Mouse (Mus musculus): ENCODE measurements at regions not wholly inside any gene's neighbourhood (a gene's known extent, or its start where the extent isn't known, plus 50 kb on each side); places are given as distances from the start of the nearest gene placed in this dataset.

DNA sequence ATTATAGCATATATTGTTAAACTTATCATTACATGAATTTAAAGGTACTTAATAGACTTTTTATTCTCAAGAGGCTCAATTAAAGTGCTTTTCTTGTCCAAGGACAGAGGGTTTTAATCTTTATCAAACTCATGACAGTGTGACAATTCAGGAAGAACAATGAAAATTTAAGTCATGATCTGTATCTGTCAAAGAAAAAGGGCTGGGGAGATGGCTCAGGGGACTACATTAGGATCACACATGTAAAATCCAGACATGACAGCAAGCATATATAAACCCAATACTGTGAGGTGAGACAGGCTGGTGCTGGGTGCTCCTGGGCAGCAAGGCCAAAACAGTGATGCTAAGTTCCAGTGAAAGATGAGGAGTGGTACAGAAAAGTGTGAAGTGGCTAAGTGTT, 327.3 kb upstream of the Aco1 start:
- H3K27me3 ChIP-seq (replicated peaks; ENCODE audit: control insufficient read depth, insufficient read depth, low read length) = no peaks in the 10 kb centered on the region
- H3K36me3 ChIP-seq (ENCODE audit: control insufficient read depth, insufficient read depth) = no peaks in the 10 kb centered on the region
- H3K4me1 ChIP-seq (replicated peaks; ENCODE audit: control insufficient read depth, insufficient read depth, low read length) = no peaks in the 10 kb centered on the region
- TF ChIP-seq CTCF (IDR thresholded peaks at IDR 0.05; ENCODE audit: low read depth) = no peak
- no peak overlapping the region for H3K27ac ChIP-seq (ENCODE audit: low read depth, low read length)
- H3K9me3 ChIP-seq (ENCODE audit: control insufficient read depth) = no peaks in the 10 kb centered on the region
- H3K4me2 ChIP-seq (replicated peaks; ENCODE audit: low read depth) = no peak overlapping the region
- ATAC-seq = no peak
- H3K9ac ChIP-seq (ENCODE audit: low read depth, low read length) = no peak overlapping the region
- no peak overlapping the region for H3K4me3 ChIP-seq (ENCODE audit: low read depth, low read length)

DNA sequence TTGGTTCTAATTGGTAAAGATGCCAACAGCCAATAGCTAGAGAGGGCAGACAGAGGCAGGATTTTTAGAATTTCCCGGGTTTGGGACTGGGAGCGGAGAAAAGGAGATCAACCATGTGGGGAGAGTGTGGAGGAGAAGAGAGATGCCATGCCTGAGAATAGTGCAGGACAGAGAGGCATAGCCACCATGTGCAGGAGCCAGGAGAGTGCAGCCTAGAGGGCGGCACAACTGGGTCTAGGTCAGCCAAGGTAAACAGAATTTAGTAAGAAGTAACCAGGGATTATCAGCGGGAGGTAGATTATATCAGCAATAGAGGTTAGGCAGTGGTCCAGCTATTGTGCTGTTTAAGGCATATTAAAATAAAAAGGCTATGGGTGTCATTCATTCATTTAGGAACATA, 325.2 kb upstream of the Aco1 start:
- H3K27me3 ChIP-seq (replicated peaks; ENCODE audit: control insufficient read depth, insufficient read depth, low read length) = no peaks in the 10 kb centered on the region
- no peak overlapping the region for H3K4me2 ChIP-seq (replicated peaks; ENCODE audit: low read depth)
- H3K9me3 ChIP-seq (ENCODE audit: control insufficient read depth) = no peaks in the 10 kb centered on the region
- H3K36me3 ChIP-seq (ENCODE audit: control insufficient read depth, insufficient read depth) = no peaks in the 10 kb centered on the region
- no peak for TF ChIP-seq CTCF (IDR thresholded peaks at IDR 0.05; ENCODE audit: low read depth)
- H3K9ac ChIP-seq (ENCODE audit: low read depth, low read length) = no peak overlapping the region
- ATAC-seq = no peak
- no peak overlapping the region for H3K27ac ChIP-seq (ENCODE audit: low read depth, low read length)
- no peaks in the 10 kb centered on the region for H3K4me1 ChIP-seq (replicated peaks; ENCODE audit: control insufficient read depth, insufficient read depth, low read length)
- no peak overlapping the region for H3K4me3 ChIP-seq (ENCODE audit: low read depth, low read length)
- 73% methylated on average over 4 of the region's 4 CpGs for WGBS

DNA sequence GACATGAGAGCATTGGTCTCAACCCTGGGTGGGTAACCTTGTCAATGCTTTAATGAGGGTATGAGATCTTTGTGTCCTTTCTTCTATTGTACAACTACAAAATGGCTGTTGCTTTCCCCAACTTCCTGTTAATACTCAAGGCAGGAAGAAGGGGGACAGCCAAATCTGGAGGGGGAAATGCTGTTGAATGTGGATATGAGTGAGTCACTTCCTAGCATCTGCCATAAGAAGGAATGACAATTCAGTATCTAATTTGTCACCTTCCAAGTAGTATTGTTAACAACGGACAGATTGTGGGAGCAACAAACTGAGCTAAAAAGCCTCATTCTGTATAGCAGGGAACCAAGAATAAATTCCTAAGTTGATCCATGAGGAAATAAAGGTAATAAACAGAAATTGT, 309.2 kb upstream of the Aco1 start:
- no peak for TF ChIP-seq CTCF (IDR thresholded peaks at IDR 0.05; ENCODE audit: low read depth)
- WGBS = 63% methylated on average over 1 of the region's 1 CpGs
- H3K4me1 ChIP-seq (replicated peaks; ENCODE audit: control insufficient read depth, insufficient read depth, low read length) = no peaks in the 10 kb centered on the region

More for the DNA sequence above, 309.2 kb upstream of the Aco1 start:
- H3K9me3 ChIP-seq (ENCODE audit: control insufficient read depth) = no peaks in the 10 kb centered on the region
- no peak overlapping the region for H3K9ac ChIP-seq (ENCODE audit: low read depth, low read length)
- no peak overlapping the region for H3K4me3 ChIP-seq (ENCODE audit: low read depth, low read length)
- H3K27ac ChIP-seq (ENCODE audit: low read depth, low read length) = no peak overlapping the region
- H3K27me3 ChIP-seq (replicated peaks; ENCODE audit: control insufficient read depth, insufficient read depth, low read length) = no peaks in the 10 kb centered on the region
- no peak for ATAC-seq
- H3K4me2 ChIP-seq (replicated peaks; ENCODE audit: low read depth) = no peak overlapping the region
- no peaks in the 10 kb centered on the region for H3K36me3 ChIP-seq (ENCODE audit: control insufficient read depth, insufficient read depth)
